ENCODE assay signal across 24 mouse cellular contexts in genomic region chr4:114627674-114628293, GRCm38 (mm10).
DNase-seq lines count a peak whose midpoint lies in the region; ATAC-seq and TF ChIP-seq lines count a peak whose summit lies in the region.
"Had no signal": no experiment of that assay in that cellular context is flagged by ENCODE, and none has a peak within 500 bp of the region (broad histone marks: within the 10 kb centered on the region; RNA-seq: fewer than 3 reads in every experiment).

No protein-coding gene starts in this region.

- no peaks in the 10 kb centered on the region for H3K36me3 ChIP-seq in intestine, postnatal 0 days (ENCODE audit: control insufficient read depth, insufficient read depth)
- H3K36me3 ChIP-seq in intestine, embryonic 16.5 days (ENCODE audit: control insufficient read depth, insufficient read depth, low read length): no peaks in the 10 kb centered on the region
- no peaks in the 10 kb centered on the region for H3K36me3 ChIP-seq in forebrain, embryonic 10.5 days (replicated peaks)
- H3K36me3 ChIP-seq: embryonic facial prominence, embryonic 15.5 days; midbrain, embryonic 15.5 days; neural tube, embryonic 13.5 days had no signal

- no peak overlapping the region for H3K4me2 ChIP-seq in intestine, postnatal 0 days (replicated peaks; ENCODE audit: low read depth)
- no peak overlapping the region for H3K4me2 ChIP-seq in intestine, embryonic 16.5 days (ENCODE audit: low read depth, low read length)
- H3K4me2 ChIP-seq: embryonic facial prominence, embryonic 15.5 days; liver, embryonic 11.5 days; midbrain, embryonic 15.5 days; neural tube, embryonic 13.5 days had no signal

- DNase-seq in kidney, postnatal 36 days: peak; percentile 30 to 38
- DNase-seq in kidney, adult 18-20 months: no peak
- DNase-seq in lung, postnatal 10 days: peak; percentile 74
- no peak for DNase-seq in forebrain, embryonic 10.5 days (ENCODE audit: extremely low spot score, low spot score)
- DNase-seq: adrenal gland, postnatal 36 days; cerebellum, adult 9-10 months; gastrocnemius, postnatal 36 days; heart, adult 2 months; heart, postnatal 4 days; kidney, postnatal 10 days; layer of hippocampus, postnatal 36 days; liver, postnatal 0 days; thymus, postnatal 14 days had no signal

- no peaks in the 10 kb centered on the region for H3K9me3 ChIP-seq in intestine, postnatal 0 days (ENCODE audit: control insufficient read depth)
- H3K9me3 ChIP-seq in intestine, embryonic 16.5 days (ENCODE audit: control insufficient read depth, low read length): no peaks in the 10 kb centered on the region
- H3K9me3 ChIP-seq in forebrain, embryonic 10.5 days: no peaks in the 10 kb centered on the region
- H3K9me3 ChIP-seq: embryonic facial prominence, embryonic 15.5 days; midbrain, embryonic 15.5 days; neural tube, embryonic 13.5 days had no signal

- no peak for TF ChIP-seq CTCF in intestine, postnatal 0 days (IDR thresholded peaks at IDR 0.05; ENCODE audit: low read depth)

- H3K27me3 ChIP-seq in intestine, postnatal 0 days (replicated peaks; ENCODE audit: control insufficient read depth, insufficient read depth, low read length): no peaks in the 10 kb centered on the region
- no peaks in the 10 kb centered on the region for H3K27me3 ChIP-seq in intestine, embryonic 16.5 days (replicated peaks; ENCODE audit: control insufficient read depth, insufficient read depth, low read length)
- H3K27me3 ChIP-seq in forebrain, embryonic 10.5 days (ENCODE audit: poor library complexity, severe bottlenecking): no peaks in the 10 kb centered on the region
- H3K27me3 ChIP-seq: embryonic facial prominence, embryonic 15.5 days; midbrain, embryonic 15.5 days had no signal

- ATAC-seq in intestine, postnatal 0 days: peak; percentile 68
- no peak for ATAC-seq in intestine, embryonic 16.5 days
- ATAC-seq in megakaryocyte progenitor cell, adult 5-6 weeks (replicated peaks; ENCODE audit: poor library complexity): no peak
- ATAC-seq: CD4-positive, CD25-positive, alpha-beta regulatory T cell, adult 4 months; forebrain, embryonic 16.5 days; liver, postnatal 0 days; midbrain, embryonic 15.5 days had no signal

- H3K9ac ChIP-seq in intestine, postnatal 0 days (ENCODE audit: low read depth, low read length): no peak overlapping the region
- no peak overlapping the region for H3K9ac ChIP-seq in intestine, embryonic 16.5 days (ENCODE audit: low read depth, low read length)
- H3K9ac ChIP-seq: embryonic facial prominence, embryonic 15.5 days; liver, postnatal 0 days; midbrain, embryonic 15.5 days; neural tube, embryonic 13.5 days had no signal

- no peak overlapping the region for H3K4me3 ChIP-seq in intestine, postnatal 0 days (ENCODE audit: low read depth, low read length)
- H3K4me3 ChIP-seq in intestine, embryonic 16.5 days (ENCODE audit: low read length): no peak overlapping the region
- H3K4me3 ChIP-seq in forebrain, embryonic 10.5 days: no peak overlapping the region
- H3K4me3 ChIP-seq: embryonic facial prominence, embryonic 15.5 days; heart, adult 2 months; midbrain, embryonic 15.5 days; myocyte; neural tube, embryonic 13.5 days had no signal

- 0 out of 2 replicates have a peak, but pooled peaks cover 7% of the 10 kb centered on the region for H3K4me1 ChIP-seq in intestine, postnatal 0 days (replicated peaks; ENCODE audit: control insufficient read depth, insufficient read depth, low read length)
- peaks cover 17% of the 10 kb centered on the region for H3K4me1 ChIP-seq in intestine, embryonic 16.5 days (ENCODE audit: control insufficient read depth, insufficient read depth, low read length)
- peaks cover 29% of the 10 kb centered on the region for H3K4me1 ChIP-seq in forebrain, embryonic 10.5 days

- WGBS in intestine, postnatal 0 days: 43% methylated on average over 7 of the region's 7 CpGs
- WGBS in intestine, embryonic 16.5 days: 61% methylated on average over 7 of the region's 7 CpGs
- 84% methylated on average over 7 of the region's 7 CpGs for WGBS in forebrain, embryonic 10.5 days

- H3K27ac ChIP-seq in intestine, postnatal 0 days (ENCODE audit: low read depth, low read length): no peak overlapping the region
- no peak overlapping the region for H3K27ac ChIP-seq in intestine, embryonic 16.5 days (ENCODE audit: low read length)
- no peak overlapping the region for H3K27ac ChIP-seq in forebrain, embryonic 10.5 days
- H3K27ac ChIP-seq: embryonic facial prominence, embryonic 15.5 days; heart, adult 2 months; hindbrain, postnatal 0 days; midbrain, embryonic 15.5 days; neural tube, embryonic 13.5 days had no signal

Comparison
In these comparisons a context has a peak if more than half of its experiments do, and no peak if none do; other contexts are left out.
1. DNase-seq: peak in kidney, postnatal 36 days (2 of 2) and lung, postnatal 10 days (single experiment); none in kidney, adult 18-20 months (single experiment) and forebrain, embryonic 10.5 days (single experiment).